Mouse (Mus musculus) embryonic facial prominence, embryonic 14.5 days (tissue): ENCODE data around the gene Slc2a8. TPM values are rescaled to one million over a fixed set of nuclear protein-coding genes. Genes with fewer than 3 reads are reported as not detected.
"Not testable (repeated sequence)": the region's sequence is repeated elsewhere in the genome, so short reads cannot be mapped to it uniquely, and the experiment has no call there.

Experiments used
- ATAC-seq: fragments of 200-750 bp; cut with Nextera tagmentation; 2 replicates; pipeline ENCODE4 v1.8.0; 2017; ENCODE audit warnings: low read depth, moderate number of reproducible peaks, moderate TSS enrichment
- DNase-seq: peaks from one replicate; pipeline ENCODE4 v3.0.0-alpha.2; 2015; ENCODE audit warnings: low spot score
- H3K27ac ChIP-seq: fragments of 300-500 bp; sonication (generic); replicated peaks from 2 replicates; pipeline ENCODE4 v1.5.1; 2014; ENCODE audit warnings: low read depth, mild to moderate bottlenecking, low read length, moderate library complexity
- H3K27me3 ChIP-seq: fragments of 300-500 bp; sonication (generic); replicated peaks from 2 replicates; pipeline ENCODE4 v1.6.1; 2014; ENCODE audit warnings: low read length; ENCODE audit not compliant: control insufficient read depth, insufficient read depth
- H3K36me3 ChIP-seq: fragments of 300-500 bp; sonication (generic); 2 replicates; pipeline ENCODE4 v1.6.1; 2014; ENCODE audit warnings: low read length, mixed read lengths; ENCODE audit not compliant: control insufficient read depth, insufficient read depth
- H3K4me1 ChIP-seq: fragments of 300-500 bp; sonication (generic); 2 replicates; pipeline ENCODE4 v1.6.1; 2014; ENCODE audit warnings: antibody characterized with exemption, low read length; ENCODE audit not compliant: control insufficient read depth, insufficient read depth
- H3K4me2 ChIP-seq: fragments of 300-500 bp; sonication (generic); 2 replicates; pipeline ENCODE4 v1.6.1; 2014; ENCODE audit warnings: low read depth, mild to moderate bottlenecking, low read length, moderate library complexity, mixed read lengths
- H3K4me3 ChIP-seq: fragments of 300-500 bp; sonication (generic); 2 replicates; pipeline ENCODE4 v1.5.1; 2014; ENCODE audit warnings: low read depth, mild to moderate bottlenecking, low read length
- H3K9ac ChIP-seq: fragments of 300-500 bp; sonication (generic); 2 replicates; pipeline ENCODE4 v1.6.1; 2014; ENCODE audit warnings: low read depth, mild to moderate bottlenecking, low read length, moderate library complexity, mixed read lengths
- H3K9me3 ChIP-seq: fragments of 300-500 bp; sonication (generic); 2 replicates; pipeline ENCODE4 v1.6.1; 2016; ENCODE audit warnings: low read length; ENCODE audit not compliant: control insufficient read depth
- WGBS: fragments of 180-500 bp; shearing (Covaris S2); extraction: QIAGEN DNeasy Blood & Tissue Kit; methylation state at CpG from one replicate; pipeline ENCODE4 v1.1.7; 2014; 5-methylcytosine and 5-hydroxymethylcytosine counted together
- polyA plus RNA-seq: library from polyadenylated mRNA; unstranded; fragments of >200 nt; fragmentation: Nextera tagmentation; extraction: Ambion mirVana; gene quantifications from 2 replicates; pipeline ENCODE4 v1.2.1, GENCODE M21; 2014

Slc2a8 gene
- polyA plus RNA-seq: 12.2 and 15.7 TPM in 2 replicates

GRCm38 (mm10) chr2:32981725-32982271 lies at the start of gene Slc2a8:
Gene Slc2a8 (minus strand): TSS chr2:32982083.
- H3K36me3 ChIP-seq: no peaks in the 10 kb centered on the region
- H3K27me3 ChIP-seq: no peaks in the 10 kb centered on the region
- H3K4me2 ChIP-seq: peak within 1 kb of the TSS; percentile 98
- peak within 1 kb of the TSS; percentile 73 for H3K4me3 ChIP-seq
- peaks cover 11% of the 10 kb centered on the region for H3K4me1 ChIP-seq
- no peaks in the 10 kb centered on the region for H3K9me3 ChIP-seq
- peak; percentile 99 for ATAC-seq
- 0% methylated on average over 26 of the region's 50 CpGs for WGBS
- H3K9ac ChIP-seq: peak within 1 kb of the TSS; percentile 79
- H3K27ac ChIP-seq: peak within 1 kb of the TSS; percentile 39; the same call in 1 of the 2 replicates
- peak; percentile 97 for DNase-seq

DNA sequence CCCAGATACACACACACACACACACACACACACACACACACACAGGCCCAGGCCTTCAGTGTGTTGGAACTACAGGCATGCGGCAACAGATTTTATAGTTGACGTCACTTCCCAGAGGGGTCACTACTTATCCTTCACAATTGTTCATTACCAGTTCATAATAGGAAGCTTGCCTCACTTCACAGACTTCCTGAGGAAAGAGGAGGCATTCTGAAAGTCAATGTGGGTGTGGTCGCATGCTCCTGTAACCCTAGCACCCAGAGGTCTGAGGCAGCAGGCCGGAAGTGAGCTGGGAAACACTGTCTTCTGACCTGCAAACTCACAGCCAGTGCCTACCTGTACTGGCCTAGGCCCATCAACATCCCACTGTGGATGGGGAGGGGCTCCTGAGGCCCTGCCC lies 43.2 kb upstream of the Slc2a8 start:
- peak; percentile 12 for DNase-seq
- Histone ChIP-seq H3K4me2 (no peak overlapping the region), H3K4me3 (no peak overlapping the region), H3K9me3 (no peaks in the 10 kb centered on the region), H3K36me3 (no peaks in the 10 kb centered on the region), H3K27ac (no peak overlapping the region), H3K27me3 (no peaks in the 10 kb centered on the region), H3K9ac (no peak overlapping the region), H3K4me1 (no peaks in the 10 kb centered on the region)
- ATAC-seq: no peak
- 70% methylated on average over 4 of the region's 4 CpGs for WGBS

GRCm38 (mm10) chr2:33024564-33024963 lies 42.7 kb upstream of the Slc2a8 start:
- Histone ChIP-seq H3K4me3 (no peak overlapping the region), H3K36me3 (no peaks in the 10 kb centered on the region), H3K27ac (no peak overlapping the region), H3K4me2 (no peak overlapping the region), H3K9me3 (no peaks in the 10 kb centered on the region), H3K9ac (no peak overlapping the region), H3K4me1 (no peaks in the 10 kb centered on the region), H3K27me3 (no peaks in the 10 kb centered on the region)
- ATAC-seq (no peak; the same call in 1 of the 2 replicates), DNase-seq (no peak)
- 67% methylated on average over 10 of the region's 10 CpGs for WGBS

- Histone ChIP-seq H3K4me1 (no peaks in the 10 kb centered on the region), H3K9ac (no peak overlapping the region), H3K27me3 (no peaks in the 10 kb centered on the region), H3K4me3 (no peak overlapping the region), H3K4me2 (no peak overlapping the region), H3K9me3 (no peaks in the 10 kb centered on the region), H3K27ac (no peak overlapping the region), H3K36me3 (no peaks in the 10 kb centered on the region)
- ATAC-seq: no peak
- no peak for DNase-seq
- 73% methylated on average over 6 of the region's 6 CpGs for WGBS
These were observed 41.0 kb upstream of the Slc2a8 start for GRCm38 (mm10) chr2:33022846-33023245.

- Histone ChIP-seq H3K4me2 (no peak overlapping the region), H3K27me3 (no peaks in the 10 kb centered on the region), H3K27ac (no peak overlapping the region), H3K4me1 (no peaks in the 10 kb centered on the region), H3K9ac (no peak overlapping the region), H3K36me3 (no peaks in the 10 kb centered on the region), H3K4me3 (no peak overlapping the region), H3K9me3 (no peaks in the 10 kb centered on the region)
- 9% methylated on average over 6 of the region's 6 CpGs for WGBS
- ATAC-seq (no peak), DNase-seq (peak; percentile 34)
These were observed 36.1 kb upstream of the Slc2a8 start for GRCm38 (mm10) chr2:33018026-33018425.

DNA sequence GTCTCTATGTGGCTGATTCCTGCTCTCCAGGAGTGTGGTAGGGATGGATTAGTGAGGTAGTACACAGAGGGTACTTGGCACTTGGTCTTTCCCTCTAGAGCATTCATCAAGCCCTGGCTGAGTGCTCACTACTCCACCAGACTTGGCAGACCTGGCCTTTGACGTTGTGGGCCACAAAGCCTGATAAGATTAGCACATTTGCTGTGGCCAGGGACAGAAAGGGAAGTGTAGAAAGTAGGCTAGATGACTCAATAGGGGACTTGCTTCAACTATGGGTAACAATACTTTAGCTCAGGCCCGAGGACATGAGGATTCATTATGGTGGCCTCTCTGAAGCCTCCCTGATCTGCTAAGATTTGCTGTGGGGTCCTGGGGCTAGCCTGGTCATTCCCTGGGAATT lies 35.3 kb upstream of the Slc2a8 start:
- no peaks in the 10 kb centered on the region for H3K9me3 ChIP-seq
- H3K4me2 ChIP-seq: no peak overlapping the region
- H3K4me3 ChIP-seq: no peak overlapping the region
- no peak overlapping the region for H3K27ac ChIP-seq
- ATAC-seq (no peak), DNase-seq (no peak)
- 70% methylated on average over 2 of the region's 2 CpGs for WGBS
- no peak overlapping the region for H3K9ac ChIP-seq
- H3K4me1 ChIP-seq: no peaks in the 10 kb centered on the region
- no peaks in the 10 kb centered on the region for H3K27me3 ChIP-seq
- H3K36me3 ChIP-seq: no peaks in the 10 kb centered on the region

- WGBS: 77% methylated on average over 5 of the region's 5 CpGs
- no peaks in the 10 kb centered on the region for H3K9me3 ChIP-seq
- H3K4me1 ChIP-seq: no peaks in the 10 kb centered on the region
- H3K36me3 ChIP-seq: no peaks in the 10 kb centered on the region
- H3K4me3 ChIP-seq: no peak overlapping the region
- H3K4me2 ChIP-seq: no peak overlapping the region
- no peaks in the 10 kb centered on the region for H3K27me3 ChIP-seq
- no peak overlapping the region for H3K9ac ChIP-seq
- no peak for DNase-seq
- H3K27ac ChIP-seq: no peak overlapping the region
- ATAC-seq: no peak
These were observed 33.0 kb upstream of the Slc2a8 start for GRCm38 (mm10) chr2:33014877-33015276.

GRCm38 (mm10) chr2:33009055-33009454 lies 27.2 kb upstream of the Slc2a8 start:
- H3K27ac ChIP-seq, H3K36me3 ChIP-seq, H3K27me3 ChIP-seq, H3K4me1 ChIP-seq, H3K4me3 ChIP-seq, H3K9me3 ChIP-seq, ATAC-seq, H3K9ac ChIP-seq, H3K4me2 ChIP-seq, DNase-seq: not testable (repeated sequence)
- WGBS: 87% methylated on average over 4 of the region's 4 CpGs

- Histone ChIP-seq H3K9ac (no peak overlapping the region), H3K36me3 (no peaks in the 10 kb centered on the region), H3K27ac (no peak overlapping the region), H3K27me3 (no peaks in the 10 kb centered on the region), H3K4me2 (no peak overlapping the region), H3K9me3 (no peaks in the 10 kb centered on the region), H3K4me1 (no peaks in the 10 kb centered on the region), H3K4me3 (no peak overlapping the region)
- WGBS: 60% methylated on average over 5 of the region's 5 CpGs
- ATAC-seq: no peak
- DNase-seq: no peak
These were observed 23.2 kb upstream of the Slc2a8 start for GRCm38 (mm10) chr2:33005041-33005440.
